Mouse (Mus musculus): ENCODE data around the gene Rab11b.

DNA sequence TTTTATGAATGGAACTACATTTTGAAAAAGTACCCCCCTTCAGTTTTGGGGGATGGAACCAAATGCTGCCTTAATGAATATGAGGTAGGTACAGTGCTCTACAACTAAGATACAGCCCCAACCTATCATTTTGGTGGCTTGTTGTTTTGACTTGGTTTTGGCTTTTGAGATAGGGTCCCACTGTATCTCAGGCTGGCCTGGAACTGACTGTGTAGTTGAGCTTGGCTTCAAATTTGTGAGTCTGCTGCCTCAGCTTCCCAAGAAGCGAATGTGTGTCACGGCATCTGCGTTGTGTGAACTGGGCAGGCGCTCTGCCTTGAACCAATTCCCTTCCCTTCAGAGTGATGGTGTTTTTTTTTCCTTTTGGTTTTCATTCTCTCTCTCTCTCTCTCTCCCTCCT, 11.3 kb upstream of the Rab11b start:
- no peak for TF ChIP-seq POLR2A (IDR thresholded peaks at IDR 0.05; ENCODE audit: insufficient read depth, low read length)
- no peak for TF ChIP-seq CTCF (IDR thresholded peaks at IDR 0.05; ENCODE audit: low read depth, low read length)
- TF ChIP-seq EP300 (IDR thresholded peaks at IDR 0.05; ENCODE audit: insufficient read depth, low read depth, low read length): no peak
